Mouse (Mus musculus): ENCODE measurements at regions not wholly inside any gene's neighbourhood (a gene's known extent, or its start where the extent isn't known, plus 50 kb on each side); places are given as distances from the start of the nearest gene placed in this dataset.

- no peak overlapping the region for H3K4me3 ChIP-seq (replicated peaks)
- H3K9me3 ChIP-seq: no peaks in the 10 kb centered on the region
- ATAC-seq (ENCODE audit: insufficient number of reproducible peaks, insufficient read depth, low FRiP score, low TSS enrichment, low read depth): no peak
- no peak overlapping the region for H3K27ac ChIP-seq
- no peak overlapping the region for H3K4me2 ChIP-seq
- H3K36me3 ChIP-seq: no peaks in the 10 kb centered on the region
- H3K27me3 ChIP-seq: no peaks in the 10 kb centered on the region
- H3K4me1 ChIP-seq (replicated peaks): peaks cover 4% of the 10 kb centered on the region; the same call in 1 of the 2 replicates
- WGBS: 24% methylated on average over 4 of the region's 4 CpGs
- no peak overlapping the region for H3K9ac ChIP-seq (replicated peaks)
Observed at GRCm38 (mm10) chr19:15127122-15127521, 529.3 kb upstream of the Tle4 start.

GRCm38 (mm10) chr19:15108441-15109026 lies 510.7 kb upstream of the Tle4 start:
- no peak for ATAC-seq (ENCODE audit: insufficient number of reproducible peaks, insufficient read depth, low FRiP score, low TSS enrichment, low read depth)
- Histone ChIP-seq H3K36me3 (no peaks in the 10 kb centered on the region), H3K4me1 (replicated peaks) (no peaks in the 10 kb centered on the region), H3K27ac (no peak overlapping the region), H3K9ac (replicated peaks) (no peak overlapping the region), H3K27me3 (no peaks in the 10 kb centered on the region), H3K4me2 (no peak overlapping the region), H3K9me3 (no peaks in the 10 kb centered on the region), H3K4me3 (replicated peaks) (no peak overlapping the region)
- WGBS: 63% methylated on average over 4 of the region's 4 CpGs

- no peak for ATAC-seq (ENCODE audit: insufficient number of reproducible peaks, insufficient read depth, low FRiP score, low TSS enrichment, low read depth)
- Histone ChIP-seq H3K4me3 (replicated peaks) (no peak overlapping the region), H3K27me3 (no peaks in the 10 kb centered on the region), H3K9ac (replicated peaks) (no peak overlapping the region), H3K36me3 (no peaks in the 10 kb centered on the region), H3K27ac (no peak overlapping the region), H3K9me3 (no peaks in the 10 kb centered on the region), H3K4me2 (no peak overlapping the region), H3K4me1 (replicated peaks) (peaks cover 15% of the 10 kb centered on the region)
- 58% methylated on average over 1 of the region's 1 CpGs for WGBS
Observed at GRCm38 (mm10) chr19:15095054-15095453, 497.2 kb upstream of the Tle4 start.

GRCm38 (mm10) chr19:15093534-15093933 lies 495.7 kb upstream of the Tle4 start:
- ATAC-seq (ENCODE audit: insufficient number of reproducible peaks, insufficient read depth, low FRiP score, low TSS enrichment, low read depth): no peak
- no peak overlapping the region for H3K4me2 ChIP-seq
- H3K9ac ChIP-seq (replicated peaks): no peak overlapping the region
- H3K4me3 ChIP-seq (replicated peaks): no peak overlapping the region
- H3K27ac ChIP-seq: no peak overlapping the region
- H3K9me3 ChIP-seq: no peaks in the 10 kb centered on the region
- H3K36me3 ChIP-seq: no peaks in the 10 kb centered on the region
- 66% methylated on average over 3 of the region's 3 CpGs for WGBS
- peaks cover 15% of the 10 kb centered on the region for H3K4me1 ChIP-seq (replicated peaks)
- no peaks in the 10 kb centered on the region for H3K27me3 ChIP-seq

GRCm38 (mm10) chr19:15080638-15081037 lies 482.8 kb upstream of the Tle4 start:
- no peaks in the 10 kb centered on the region for H3K4me1 ChIP-seq (replicated peaks)
- H3K9ac ChIP-seq (replicated peaks): no peak overlapping the region
- H3K36me3 ChIP-seq: no peaks in the 10 kb centered on the region
- H3K4me2 ChIP-seq: no peak overlapping the region
- 90% methylated on average over 4 of the region's 4 CpGs for WGBS
- ATAC-seq (ENCODE audit: insufficient number of reproducible peaks, insufficient read depth, low FRiP score, low TSS enrichment, low read depth): no peak
- no peaks in the 10 kb centered on the region for H3K27me3 ChIP-seq
- H3K9me3 ChIP-seq: no peaks in the 10 kb centered on the region
- no peak overlapping the region for H3K27ac ChIP-seq
- no peak overlapping the region for H3K4me3 ChIP-seq (replicated peaks)

- no peak overlapping the region for H3K9ac ChIP-seq (replicated peaks)
- 57% methylated on average over 3 of the region's 3 CpGs for whole genome bisulfite sequencing
- H3K27ac ChIP-seq: no peak overlapping the region
- no peaks in the 10 kb centered on the region for H3K9me3 ChIP-seq
- ATAC-seq (ENCODE audit: insufficient number of reproducible peaks, insufficient read depth, low FRiP score, low TSS enrichment, low read depth): no peak
- peaks cover 26% of the 10 kb centered on the region for H3K4me1 ChIP-seq (replicated peaks)
- no peaks in the 10 kb centered on the region for H3K27me3 ChIP-seq
- no peak overlapping the region for H3K4me2 ChIP-seq
- no peaks in the 10 kb centered on the region for H3K36me3 ChIP-seq
- H3K4me3 ChIP-seq (replicated peaks): no peak overlapping the region
Observed at GRCm38 (mm10) chr19:15057801-15058200, 459.9 kb upstream of the Tle4 start.

GRCm38 (mm10) chr19:15053582-15054141 lies 455.8 kb upstream of the Tle4 start:
- no peaks in the 10 kb centered on the region for H3K36me3 ChIP-seq
- no peak overlapping the region for H3K4me2 ChIP-seq
- peaks cover 31% of the 10 kb centered on the region for H3K4me1 ChIP-seq (replicated peaks)
- no peak overlapping the region for H3K27ac ChIP-seq
- no peak for ATAC-seq (ENCODE audit: insufficient number of reproducible peaks, insufficient read depth, low FRiP score, low TSS enrichment, low read depth)
- H3K27me3 ChIP-seq: no peaks in the 10 kb centered on the region
- 23% methylated on average over 3 of the region's 3 CpGs for WGBS
- no peaks in the 10 kb centered on the region for H3K9me3 ChIP-seq
- H3K4me3 ChIP-seq (replicated peaks): no peak overlapping the region
- H3K9ac ChIP-seq (replicated peaks): no peak overlapping the region

- 49% methylated on average over 10 of the region's 10 CpGs for WGBS
Observed at GRCm38 (mm10) chr19:15052642-15053239, 454.9 kb upstream of the Tle4 start.

GRCm38 (mm10) chr19:15047896-15048295 lies 450.0 kb upstream of the Tle4 start:
- no peaks in the 10 kb centered on the region for H3K36me3 ChIP-seq
- no peak for ATAC-seq (ENCODE audit: insufficient number of reproducible peaks, insufficient read depth, low FRiP score, low TSS enrichment, low read depth)
- H3K27me3 ChIP-seq: no peaks in the 10 kb centered on the region
- no peak overlapping the region for H3K27ac ChIP-seq
- no peak overlapping the region for H3K9ac ChIP-seq (replicated peaks)
- 83% methylated on average over 2 of the region's 2 CpGs for WGBS
- no peak overlapping the region for H3K4me3 ChIP-seq (replicated peaks)
- no peaks in the 10 kb centered on the region for H3K9me3 ChIP-seq
- peaks cover 6% of the 10 kb centered on the region; the same call in 1 of the 2 replicates for H3K4me1 ChIP-seq (replicated peaks)
- H3K4me2 ChIP-seq: no peak overlapping the region

More at GRCm38 (mm10) chr19:15052642-15053239, 454.9 kb upstream of the Tle4 start:
- H3K36me3 ChIP-seq: no peaks in the 10 kb centered on the region
- H3K27ac ChIP-seq: no peak overlapping the region
- H3K4me2 ChIP-seq: no peak overlapping the region
- no peak overlapping the region for H3K4me3 ChIP-seq (replicated peaks)
- ATAC-seq (ENCODE audit: insufficient number of reproducible peaks, insufficient read depth, low FRiP score, low TSS enrichment, low read depth): no peak
- no peaks in the 10 kb centered on the region for H3K27me3 ChIP-seq
- peaks cover 31% of the 10 kb centered on the region for H3K4me1 ChIP-seq (replicated peaks)
- no peaks in the 10 kb centered on the region for H3K9me3 ChIP-seq
- H3K9ac ChIP-seq (replicated peaks): no peak overlapping the region

- Histone ChIP-seq H3K9me3 (no peaks in the 10 kb centered on the region), H3K4me2 (no peak overlapping the region), H3K27ac (no peak overlapping the region), H3K4me3 (replicated peaks) (no peak overlapping the region), H3K27me3 (no peaks in the 10 kb centered on the region), H3K9ac (replicated peaks) (no peak overlapping the region), H3K36me3 (no peaks in the 10 kb centered on the region), H3K4me1 (replicated peaks) (peaks cover 1% of the 10 kb centered on the region; the same call in 1 of the 2 replicates)
- WGBS: 79% methylated on average over 4 of the region's 4 CpGs
- no peak for ATAC-seq (ENCODE audit: insufficient number of reproducible peaks, insufficient read depth, low FRiP score, low TSS enrichment, low read depth)
Observed at GRCm38 (mm10) chr19:15047306-15047868, 449.5 kb upstream of the Tle4 start.

- no peak for ATAC-seq (ENCODE audit: insufficient number of reproducible peaks, insufficient read depth, low FRiP score, low TSS enrichment, low read depth)
- Histone ChIP-seq H3K9ac (replicated peaks) (no peak overlapping the region), H3K36me3 (no peaks in the 10 kb centered on the region), H3K27ac (no peak overlapping the region), H3K9me3 (no peaks in the 10 kb centered on the region), H3K4me3 (replicated peaks) (no peak overlapping the region), H3K27me3 (no peaks in the 10 kb centered on the region), H3K4me2 (no peak overlapping the region), H3K4me1 (replicated peaks) (0 out of 2 replicates have a peak, but pooled peaks cover 3% of the 10 kb centered on the region)
- under 1% methylated on average over 3 of the region's 3 CpGs for WGBS
Observed at GRCm38 (mm10) chr19:15035554-15035953, 437.7 kb upstream of the Tle4 start.

Measured in limb, embryonic 12.5 days (tissue).